Mouse (Mus musculus): ENCODE measurements around the gene Ccr4. TPM values are rescaled to one million over a fixed set of nuclear protein-coding genes. Genes with fewer than 3 reads are reported as not detected.
A peak's percentile ranks its signal among the peaks of the same experiment; 100 is the strongest.

Gene Ccr4
- polyA plus RNA-seq, 1 experiment = 0.57 TPM

DNA sequence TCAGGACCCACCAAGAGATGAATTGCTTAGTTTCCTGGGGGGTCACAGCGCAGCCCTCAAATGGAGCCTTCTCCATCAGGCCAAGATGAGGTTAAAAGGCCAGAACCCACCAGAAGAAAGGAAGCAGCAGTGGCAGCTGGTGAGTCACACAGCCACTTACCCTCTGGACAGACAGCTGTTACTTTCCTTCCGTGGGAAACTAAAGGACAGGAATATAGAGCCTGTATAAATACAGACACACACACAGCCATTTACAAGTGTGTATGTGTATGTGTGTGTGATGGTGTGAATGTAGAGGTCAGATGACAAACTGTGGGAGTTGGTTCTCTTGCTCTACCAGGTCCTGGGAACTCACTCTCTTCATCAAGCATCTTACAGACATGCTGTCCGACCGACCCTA lies 1.8 kb upstream of the Ccr4 start:
- no peak for TF ChIP-seq CTCF (IDR thresholded peaks at IDR 0.05; ENCODE audit: low read depth, low read length)
- TF ChIP-seq POLR2A (IDR thresholded peaks at IDR 0.05; ENCODE audit: insufficient read depth, low read length) = no peak
- H3K27me3 ChIP-seq (ENCODE audit: control insufficient read depth, insufficient read depth, low read length, poor library complexity, severe bottlenecking) = no peaks in the 10 kb centered on the region
- H3K4me3 ChIP-seq (ENCODE audit: low read depth, low read length) = no peak overlapping the region
- no peak overlapping the region for H3K9ac ChIP-seq (ENCODE audit: low read depth, poor library complexity, severe bottlenecking)
- peaks cover 1% of the 10 kb centered on the region for H3K4me1 ChIP-seq (ENCODE audit: control insufficient read depth, insufficient read depth, low read length)
- H3K36me3 ChIP-seq (ENCODE audit: control insufficient read depth, insufficient read depth, low read length, poor library complexity, severe bottlenecking) = peaks cover 40% of the 10 kb centered on the region
- H3K9me3 ChIP-seq (replicated peaks; ENCODE audit: control insufficient read depth, insufficient read depth, low read length, poor library complexity, severe bottlenecking) = no peaks in the 10 kb centered on the region
- H3K27ac ChIP-seq (ENCODE audit: insufficient read depth, low read length) = peak overlapping the region; percentile 39

DNA sequence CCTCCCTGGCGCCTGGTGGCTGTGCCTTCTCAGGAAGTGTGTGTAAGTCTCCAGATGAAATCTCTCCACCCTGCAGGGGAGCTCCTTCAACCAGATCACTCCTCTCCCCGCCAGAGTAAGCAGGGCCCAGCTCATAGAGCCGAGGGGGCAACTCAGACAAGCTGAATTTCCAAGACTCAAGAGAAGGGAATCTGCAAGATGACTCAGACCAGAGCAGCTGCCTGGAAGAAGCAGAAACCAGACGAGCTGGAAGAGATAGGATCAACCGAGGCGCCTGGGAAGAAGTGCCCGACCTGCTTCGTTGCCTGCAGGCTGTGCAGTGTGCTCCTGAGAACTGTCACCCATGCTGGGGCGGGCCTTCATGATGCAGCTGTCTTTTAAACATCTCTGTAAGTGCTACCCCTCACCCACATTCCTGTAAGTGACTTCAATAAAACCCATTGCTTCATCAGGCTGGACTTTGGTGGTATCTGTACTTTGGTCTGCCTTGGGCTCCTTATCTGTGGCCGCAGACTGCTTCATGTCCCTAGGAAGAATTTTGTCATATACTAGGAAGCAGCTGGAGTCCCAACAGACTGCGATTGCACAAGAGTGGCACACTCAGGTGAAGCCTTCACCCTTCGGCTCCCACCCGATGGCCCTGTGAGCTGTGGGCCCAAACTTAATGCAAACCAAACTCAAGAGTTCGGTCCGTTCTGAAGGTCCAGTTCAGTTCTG lies 1.8 kb downstream of the Ccr4 start:
- 0 out of 2 replicates have a peak overlapping the region, but pooled peaks have one; percentile 24 for H3K9ac ChIP-seq (ENCODE audit: low read depth, poor library complexity, severe bottlenecking)
- H3K9me3 ChIP-seq (replicated peaks; ENCODE audit: control insufficient read depth, insufficient read depth, low read length, poor library complexity, severe bottlenecking) = no peaks in the 10 kb centered on the region
- peaks cover 3% of the 10 kb centered on the region for H3K4me1 ChIP-seq (ENCODE audit: control insufficient read depth, insufficient read depth, low read length)
- H3K27ac ChIP-seq (ENCODE audit: insufficient read depth, low read length) = peak overlapping the region; percentile 6
- no peak overlapping the region for H3K4me3 ChIP-seq (ENCODE audit: low read depth, low read length)
- H3K36me3 ChIP-seq (ENCODE audit: control insufficient read depth, insufficient read depth, low read length, poor library complexity, severe bottlenecking) = peaks cover 9% of the 10 kb centered on the region
- TF ChIP-seq CTCF (IDR thresholded peaks at IDR 0.05; ENCODE audit: low read depth, low read length) = no peak
- no peak for TF ChIP-seq EP300 (IDR thresholded peaks at IDR 0.05; ENCODE audit: insufficient read depth, low read depth, low read length)
- TF ChIP-seq POLR2A (IDR thresholded peaks at IDR 0.05; ENCODE audit: insufficient read depth, low read length) = no peak
- no peaks in the 10 kb centered on the region for H3K27me3 ChIP-seq (ENCODE audit: control insufficient read depth, insufficient read depth, low read length, poor library complexity, severe bottlenecking)

DNA sequence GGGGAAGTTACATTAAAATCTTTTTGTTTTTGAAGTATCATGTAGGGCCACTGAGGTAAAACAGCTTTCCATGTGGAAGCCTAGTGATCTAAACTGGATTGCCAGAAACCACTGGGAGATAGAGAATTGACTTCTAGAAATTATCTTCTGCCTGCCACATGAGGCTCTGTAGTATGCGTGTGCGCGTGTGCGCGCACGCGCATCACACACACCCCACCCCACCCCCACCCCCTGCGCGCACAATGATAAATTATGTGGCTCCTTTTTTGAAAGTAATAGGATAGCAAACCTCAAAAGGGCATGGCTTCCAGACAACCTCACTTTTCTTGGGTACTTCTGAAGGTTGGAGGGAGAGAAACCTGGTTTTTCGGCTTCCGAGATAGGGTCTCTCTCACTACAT lies 2.8 kb downstream of the Ccr4 start:
- TF ChIP-seq EP300 (IDR thresholded peaks at IDR 0.05; ENCODE audit: insufficient read depth, low read depth, low read length) = no peak
- TF ChIP-seq POLR2A (IDR thresholded peaks at IDR 0.05; ENCODE audit: insufficient read depth, low read length) = no peak
- TF ChIP-seq CTCF (IDR thresholded peaks at IDR 0.05; ENCODE audit: low read depth, low read length) = no peak
- no peak overlapping the region for H3K4me3 ChIP-seq (ENCODE audit: low read depth, low read length)
- peak overlapping the region; percentile 30; the same call in 1 of the 2 replicates for H3K27ac ChIP-seq (ENCODE audit: insufficient read depth, low read length)
- H3K9ac ChIP-seq (ENCODE audit: low read depth, poor library complexity, severe bottlenecking) = no peak overlapping the region
- H3K36me3 ChIP-seq (ENCODE audit: control insufficient read depth, insufficient read depth, low read length, poor library complexity, severe bottlenecking) = peaks cover 5% of the 10 kb centered on the region
- no peaks in the 10 kb centered on the region for H3K27me3 ChIP-seq (ENCODE audit: control insufficient read depth, insufficient read depth, low read length, poor library complexity, severe bottlenecking)
- peaks cover 3% of the 10 kb centered on the region for H3K4me1 ChIP-seq (ENCODE audit: control insufficient read depth, insufficient read depth, low read length)
- H3K9me3 ChIP-seq (replicated peaks; ENCODE audit: control insufficient read depth, insufficient read depth, low read length, poor library complexity, severe bottlenecking) = no peaks in the 10 kb centered on the region

GRCm38 (mm10) chr9:114501111-114501510 lies 3.6 kb downstream of the Ccr4 start:
- TF ChIP-seq CTCF (IDR thresholded peaks at IDR 0.05; ENCODE audit: low read depth, low read length) (no peak), POLR2A (IDR thresholded peaks at IDR 0.05; ENCODE audit: insufficient read depth, low read length) (no peak), EP300 (IDR thresholded peaks at IDR 0.05; ENCODE audit: insufficient read depth, low read depth, low read length) (no peak)
- Histone ChIP-seq H3K9ac (ENCODE audit: low read depth, poor library complexity, severe bottlenecking) (peak overlapping the region; percentile 59), H3K27me3 (ENCODE audit: control insufficient read depth, insufficient read depth, low read length, poor library complexity, severe bottlenecking) (no peaks in the 10 kb centered on the region), H3K4me1 (ENCODE audit: control insufficient read depth, insufficient read depth, low read length) (peaks cover 3% of the 10 kb centered on the region), H3K27ac (ENCODE audit: insufficient read depth, low read length) (peak overlapping the region; percentile 96), H3K9me3 (replicated peaks; ENCODE audit: control insufficient read depth, insufficient read depth, low read length, poor library complexity, severe bottlenecking) (no peaks in the 10 kb centered on the region), H3K4me3 (ENCODE audit: low read depth, low read length) (no peak overlapping the region), H3K36me3 (ENCODE audit: control insufficient read depth, insufficient read depth, low read length, poor library complexity, severe bottlenecking) (no peaks in the 10 kb centered on the region; the same call in 1 of the 2 replicates)

GRCm38 (mm10) chr9:114499783-114500515 lies 4.8 kb downstream of the Ccr4 start:
- Histone ChIP-seq H3K27me3 (ENCODE audit: control insufficient read depth, insufficient read depth, low read length, poor library complexity, severe bottlenecking) (no peaks in the 10 kb centered on the region), H3K27ac (ENCODE audit: insufficient read depth, low read length) (peak overlapping the region; percentile 96), H3K9ac (ENCODE audit: low read depth, poor library complexity, severe bottlenecking) (peak overlapping the region; percentile 59), H3K4me1 (ENCODE audit: control insufficient read depth, insufficient read depth, low read length) (peaks cover 3% of the 10 kb centered on the region), H3K9me3 (replicated peaks; ENCODE audit: control insufficient read depth, insufficient read depth, low read length, poor library complexity, severe bottlenecking) (no peaks in the 10 kb centered on the region), H3K36me3 (ENCODE audit: control insufficient read depth, insufficient read depth, low read length, poor library complexity, severe bottlenecking) (no peaks in the 10 kb centered on the region), H3K4me3 (ENCODE audit: low read depth, low read length) (peak overlapping the region; percentile 34)
- TF ChIP-seq CTCF (IDR thresholded peaks at IDR 0.05; ENCODE audit: low read depth, low read length) (peak; percentile 39), POLR2A (IDR thresholded peaks at IDR 0.05; ENCODE audit: insufficient read depth, low read length) (no peak), EP300 (IDR thresholded peaks at IDR 0.05; ENCODE audit: insufficient read depth, low read depth, low read length) (0 out of 2 replicates have a peak, but pooled peaks have one; percentile 14)

DNA sequence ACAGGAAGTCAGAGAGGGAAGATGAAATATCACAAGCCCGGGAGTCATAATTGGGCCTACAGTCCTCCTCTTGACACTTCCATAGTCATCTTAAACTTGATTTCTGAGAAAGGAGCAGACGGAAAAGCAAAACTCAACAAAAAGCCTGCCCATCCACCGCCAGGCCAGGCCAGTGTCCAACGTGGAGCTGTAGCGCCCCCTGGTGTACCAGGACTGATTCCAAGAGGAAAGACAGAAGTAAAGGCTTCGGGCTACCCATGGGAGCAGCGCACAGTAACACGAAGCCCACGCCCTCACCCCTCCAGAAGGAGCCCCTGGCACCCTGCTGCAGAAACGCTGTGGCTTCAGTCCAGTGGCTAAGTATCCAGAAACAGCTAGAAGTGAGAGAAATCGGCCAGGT lies 6.5 kb downstream of the Ccr4 start:
- no peaks in the 10 kb centered on the region for H3K9me3 ChIP-seq (replicated peaks; ENCODE audit: control insufficient read depth, insufficient read depth, low read length, poor library complexity, severe bottlenecking)
- TF ChIP-seq EP300 (IDR thresholded peaks at IDR 0.05; ENCODE audit: insufficient read depth, low read depth, low read length) (peak; percentile 39; the same call in 1 of the 2 replicates), CTCF (IDR thresholded peaks at IDR 0.05; ENCODE audit: low read depth, low read length) (peak; percentile 93), POLR2A (IDR thresholded peaks at IDR 0.05; ENCODE audit: insufficient read depth, low read length) (no peak)
- H3K27ac ChIP-seq (ENCODE audit: insufficient read depth, low read length) = no peak overlapping the region
- no peaks in the 10 kb centered on the region for H3K27me3 ChIP-seq (ENCODE audit: control insufficient read depth, insufficient read depth, low read length, poor library complexity, severe bottlenecking)
- H3K9ac ChIP-seq (ENCODE audit: low read depth, poor library complexity, severe bottlenecking) = no peak overlapping the region; the same call in 1 of the 2 replicates
- H3K4me1 ChIP-seq (ENCODE audit: control insufficient read depth, insufficient read depth, low read length) = peaks cover 3% of the 10 kb centered on the region
- peak overlapping the region; percentile 55 for H3K4me3 ChIP-seq (ENCODE audit: low read depth, low read length)
- no peaks in the 10 kb centered on the region for H3K36me3 ChIP-seq (ENCODE audit: control insufficient read depth, insufficient read depth, low read length, poor library complexity, severe bottlenecking)
